Mouse (Mus musculus) MEL (cell line): ENCODE measurements around the gene Gm11939. TPM values are rescaled to one million over a fixed set of nuclear protein-coding genes. Genes with fewer than 3 reads are reported as not detected.

Source experiments
- DNase-seq: peaks from one replicate; pipeline ENCODE4 v3.0.0; 2011; ENCODE audit warnings: low read depth, low spot score
- H3K27ac ChIP-seq: 2 replicates; pipeline ENCODE4 v1.5.1; 2012; ENCODE audit warnings: low read depth, mild to moderate bottlenecking, control low read depth, low read length, moderate library complexity; ENCODE audit not compliant: control insufficient read depth
- H3K27me3 ChIP-seq, 2 experiments: fragments of 150-350 bp in 1 of 2; sonication (generic) in 1 of 2; 2 replicates each; pipeline ENCODE4 v1.6.1; 2012; ENCODE audit warnings: low read length in 2 of 2, mild to moderate bottlenecking in 2 of 2, improper control_type of control experiment in 1 of 2, moderate library complexity in 1 of 2; ENCODE audit not compliant: insufficient read depth in 2 of 2, control insufficient read depth in 1 of 2
- H3K36me3 ChIP-seq, 2 experiments: 2 replicates each; pipeline ENCODE4 v1.6.1; 2012 to 2014; ENCODE audit warnings: low read length in 2 of 2, improper control_type of control experiment in 1 of 2, inconsistent platforms in 1 of 2, mild to moderate bottlenecking in 1 of 2; ENCODE audit not compliant: insufficient read depth in 2 of 2, control insufficient read depth in 1 of 2
- H3K4me1 ChIP-seq, 2 experiments: fragments of 150-350 bp in 1 of 2; sonication (generic) in 1 of 2; 2 replicates each; pipeline ENCODE4 v1.6.1; 2012; ENCODE audit warnings: low read length in 2 of 2, improper control_type of control experiment in 1 of 2, mild to moderate bottlenecking in 1 of 2; ENCODE audit not compliant: insufficient read depth in 2 of 2, control insufficient read depth in 1 of 2
- H3K4me3 ChIP-seq, 2 experiments: fragments of 150-350 bp in 1 of 2; sonication (generic) in 1 of 2; 2 replicates each; pipeline ENCODE4 v1.5.1; 2012; ENCODE audit warnings: low read depth in 2 of 2, low read length in 2 of 2, mild to moderate bottlenecking in 2 of 2, moderate library complexity in 2 of 2, control low read depth in 1 of 2, improper control_type of control experiment in 1 of 2; ENCODE audit not compliant: control insufficient read depth in 1 of 2, insufficient read depth in 1 of 2
- H3K79me2 ChIP-seq: 2 replicates; pipeline ENCODE4 v1.6.1; 2012; ENCODE audit warnings: mild to moderate bottlenecking, low read length, moderate library complexity; ENCODE audit not compliant: control insufficient read depth, poor library complexity, insufficient read depth
- H3K9ac ChIP-seq: 2 replicates; pipeline ENCODE4 v1.6.1; 2012; ENCODE audit warnings: low read depth, mild to moderate bottlenecking, control low read depth, low read length, moderate library complexity; ENCODE audit not compliant: control insufficient read depth, poor library complexity, severe bottlenecking
- H3K9me3 ChIP-seq: fragments of 150-350 bp; sonication (generic); replicated peaks from 2 replicates; pipeline ENCODE4 v1.6.1; 2012; ENCODE audit warnings: mild to moderate bottlenecking, low read length, improper control_type of control experiment, moderate library complexity; ENCODE audit not compliant: insufficient read depth
- BHLHE40 ChIP-seq: IDR thresholded peaks from 2 replicates; pipeline ENCODE4 v1.6.1; 2012; ENCODE audit warnings: low read depth, mild to moderate bottlenecking, inconsistent platforms, low read length, improper control_type of control experiment, borderline replicate concordance
- CTCF ChIP-seq, 3 experiments: IDR thresholded peaks in 2 of 3; conservative IDR thresholded peaks in 1 of 3; 2 replicates each; pipeline ENCODE4 v1.5.1; 2011 to 2012; ENCODE audit warnings: low read length in 3 of 3, low read depth in 2 of 3, mild to moderate bottlenecking in 2 of 3, improper control_type of control experiment in 1 of 3, inconsistent platforms in 1 of 3, mixed read lengths in 1 of 3, moderate library complexity in 1 of 3; ENCODE audit not compliant: control insufficient read depth in 1 of 3, insufficient read depth in 1 of 3, poor library complexity in 1 of 3, severe bottlenecking in 1 of 3
- E2F4 ChIP-seq: IDR thresholded peaks from 2 replicates; pipeline ENCODE4 v1.6.1; 2011; ENCODE audit warnings: low read depth, low read length, improper control_type of control experiment, borderline replicate concordance
- GATA1 ChIP-seq: IDR thresholded peaks from 2 replicates; pipeline ENCODE4 v1.6.1; 2011; ENCODE audit warnings: low read depth, low read length, improper control_type of control experiment
- KAT2A ChIP-seq: conservative IDR thresholded peaks from 2 replicates; pipeline ENCODE4 v1.6.1; 2012; ENCODE audit warnings: low read depth, low read length, improper control_type of control experiment, inconsistent platforms
- MAFK ChIP-seq: IDR thresholded peaks from 2 replicates; pipeline ENCODE4 v1.6.1; 2011; ENCODE audit warnings: low read depth, mild to moderate bottlenecking, low read length, improper control_type of control experiment, borderline replicate concordance
- MYC ChIP-seq: IDR thresholded peaks from 2 replicates; pipeline ENCODE4 v1.6.1; 2011; ENCODE audit warnings: low read depth, mild to moderate bottlenecking, low read length, improper control_type of control experiment, moderate library complexity
- NELFE ChIP-seq: IDR thresholded peaks from 2 replicates; pipeline ENCODE4 v1.6.1; 2011; ENCODE audit warnings: low read depth, low read length, improper control_type of control experiment
- POLR2AphosphoS5 ChIP-seq: IDR thresholded peaks from 2 replicates; pipeline ENCODE4 v1.6.1; 2012; ENCODE audit warnings: low read depth, borderline replicate concordance, mild to moderate bottlenecking, inconsistent platforms, low read length, moderate library complexity, mixed read lengths
- RCOR1 ChIP-seq: IDR thresholded peaks from 2 replicates; pipeline ENCODE4 v1.6.1; 2012; ENCODE audit warnings: low read depth, mild to moderate bottlenecking, inconsistent platforms, low read length, improper control_type of control experiment
- SMC3 ChIP-seq: IDR thresholded peaks from 2 replicates; pipeline ENCODE4 v1.6.1; 2011; ENCODE audit warnings: low read depth, low read length, improper control_type of control experiment
- TAL1 ChIP-seq: IDR thresholded peaks from 2 replicates; pipeline ENCODE4 v1.6.1; 2012; ENCODE audit warnings: mild to moderate bottlenecking, inconsistent platforms, low read length, moderate library complexity, mixed read lengths
- TBP ChIP-seq: IDR thresholded peaks from 2 replicates; pipeline ENCODE4 v1.8.0; 2011; ENCODE audit warnings: low read depth, low read length, improper control_type of control experiment
- TCF12 ChIP-seq: IDR thresholded peaks from 2 replicates; pipeline ENCODE4 v1.6.1; 2014; ENCODE audit warnings: low read depth, mild to moderate bottlenecking, inconsistent platforms, low read length, improper control_type of control experiment, moderate library complexity
- UBTF ChIP-seq: IDR thresholded peaks from 2 replicates; pipeline ENCODE4 v1.6.1; 2012; ENCODE audit warnings: low read depth, mild to moderate bottlenecking, inconsistent platforms, low read length, improper control_type of control experiment, moderate library complexity, borderline replicate concordance; ENCODE audit not compliant: insufficient read depth
- USF1 ChIP-seq: IDR thresholded peaks from 2 replicates; pipeline ENCODE4 v1.6.1; 2014; ENCODE audit warnings: low read depth, mild to moderate bottlenecking, inconsistent platforms, low read length, improper control_type of control experiment, moderate library complexity
- ZC3H11A ChIP-seq: IDR thresholded peaks from 2 replicates; pipeline ENCODE4 v1.6.1; 2012; ENCODE audit warnings: low read depth, mild to moderate bottlenecking, inconsistent platforms, low read length, improper control_type of control experiment
- polyA plus RNA-seq, 2 experiments: library from polyadenylated mRNA; stranded (reverse) in 1 of 2; unstranded in 1 of 2; fragments of >175 nt in 1 of 2; fragments of >200 nt in 1 of 2; gene quantifications; 2 replicates each; pipeline versions ENCODE4 v1.2.1 to v1.2.4; 2012; ENCODE audit warnings: low replicate concordance in 2 of 2, low read depth in 1 of 2; ENCODE audit not compliant: insufficient read length in 2 of 2, insufficient read depth in 1 of 2, missing spikeins in 1 of 2
- total RNA-seq: library from RNA; depleted of rRNA; stranded (reverse); fragments of 300-350 nt; gene quantifications from 2 replicates; pipeline ENCODE4 v1.2.3, GENCODE M21; 2012; rRNA removed

Gm11939 gene
- total and polyA plus RNA-seq, 3 experiments, result not detected

DNA sequence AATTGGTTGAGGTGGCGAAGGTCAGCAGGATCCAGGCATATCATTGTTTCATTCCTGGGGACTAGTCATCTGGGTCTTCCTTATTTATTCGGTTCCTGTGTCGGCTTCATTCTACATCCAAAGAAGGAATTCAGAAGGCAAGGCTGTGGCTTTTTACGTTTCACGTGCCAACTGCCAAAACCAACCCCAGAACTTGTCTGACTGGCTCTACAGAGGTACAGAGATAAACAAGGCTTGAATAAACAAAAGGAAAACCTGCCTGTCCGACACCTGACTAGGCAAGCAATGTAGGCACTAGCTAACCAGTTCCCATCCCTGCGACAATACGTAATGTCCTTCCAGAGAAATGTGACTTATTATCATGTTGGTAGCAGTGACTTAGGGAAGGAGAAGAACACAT, 45.2 kb downstream of the Gm11939 start:
- Histone ChIP-seq H3K9ac (no peak overlapping the region), H3K36me3 (no peaks in the 10 kb centered on the region), H3K79me2 (no peaks in the 10 kb centered on the region), H3K27ac (no peak overlapping the region), H3K9me3 (no peaks in the 10 kb centered on the region), H3K27me3 (no peaks in the 10 kb centered on the region; a peak in 1 of 4 replicates), H3K4me3 (no peak overlapping the region), H3K4me1 (no peaks in the 10 kb centered on the region)
- no peak for TF ChIP-seq KAT2A
- no peak for TF ChIP-seq RCOR1
- no peak for TF ChIP-seq TCF12
- no peak for TF ChIP-seq CTCF (IDR thresholded peaks at IDR 0.05 in 2 of 3, conservative IDR thresholded peaks at IDR 0.05 in 1 of 3; ENCODE audit: control insufficient read depth in 1 of 3, insufficient read depth in 1 of 3, low read depth in 2 of 3, low read length in 3 of 3, poor library complexity in 1 of 3, severe bottlenecking in 1 of 3)
- TF ChIP-seq BHLHE40, result no peak
- TF ChIP-seq MAFK, result no peak
- no peak for TF ChIP-seq TBP
- no peak for TF ChIP-seq NELFE
- no peak for TF ChIP-seq GATA1
- no peak for TF ChIP-seq SMC3
- TF ChIP-seq UBTF, result no peak
- TF ChIP-seq E2F4, result no peak
- no peak for TF ChIP-seq MYC
- no peak for TF ChIP-seq USF1
- TF ChIP-seq POLR2AphosphoS5, result no peak
- no peak for TF ChIP-seq TAL1
- no peak for TF ChIP-seq ZC3H11A
- no peak for DNase-seq

Other genes starting within 250 kb of the Gm11939 start
Only the 30 nearest of the 35 such genes appear.
- gene Krt26, start 221.5 kb downstream of the Gm11939 start, total RNA-seq, result not detected in 2 replicates
- gene Krt26, start 221.5 kb downstream of the Gm11939 start, polyA plus RNA-seq, result not detected
- not detected in 2 replicates for gene Krt27, start 208.4 kb downstream of the Gm11939 start, total RNA-seq
- not detected for gene Krt27, start 208.4 kb downstream of the Gm11939 start, polyA plus RNA-seq
- not detected in 2 replicates for gene Krt28, start 184.6 kb downstream of the Gm11939 start, total RNA-seq
- gene Krt28, start 184.6 kb downstream of the Gm11939 start, polyA plus RNA-seq, result not detected
- gene Krt10, start 170.1 kb downstream of the Gm11939 start, total RNA-seq, result not detected in 2 replicates
- gene Krt10, start 170.1 kb downstream of the Gm11939 start, polyA plus RNA-seq, result not detected
- gene Krt12, start 137.2 kb downstream of the Gm11939 start, total RNA-seq, result not detected in 2 replicates
- under 1 TPM in 1 of 2 experiments, not detected in 1; 0.10 TPM for gene Krt12, start 137.2 kb downstream of the Gm11939 start, polyA plus RNA-seq
- gene Krt20, start 121.3 kb downstream of the Gm11939 start, total RNA-seq, result not detected in 2 replicates
- not detected for gene Krt20, start 121.3 kb downstream of the Gm11939 start, polyA plus RNA-seq
- not detected in 2 replicates for gene Krt23, start 66.3 kb downstream of the Gm11939 start, total RNA-seq
- not detected for gene Krt23, start 66.3 kb downstream of the Gm11939 start, polyA plus RNA-seq
- not detected in 2 replicates for gene Krt39, start 38.1 kb downstream of the Gm11939 start, total RNA-seq
- not detected for gene Krt39, start 38.1 kb downstream of the Gm11939 start, polyA plus RNA-seq
- not detected in 2 replicates for gene Krt40, start 16.3 kb downstream of the Gm11939 start, total RNA-seq
- not detected for gene Krt40, start 16.3 kb downstream of the Gm11939 start, polyA plus RNA-seq
- not detected in 2 replicates for gene Krtap3-3, start 8.6 kb downstream of the Gm11939 start, total RNA-seq
- gene Krtap3-3, start 8.6 kb downstream of the Gm11939 start, polyA plus RNA-seq, result not detected
- gene Krtap3-2, start 2.6 kb downstream of the Gm11939 start, total RNA-seq, result not detected in 2 replicates
- not detected for gene Krtap3-2, start 2.6 kb downstream of the Gm11939 start, polyA plus RNA-seq
- not detected in 2 replicates for gene Krtap3-1, start 7.2 kb upstream of the Gm11939 start, total RNA-seq
- gene Krtap3-1, start 7.2 kb upstream of the Gm11939 start, polyA plus RNA-seq, result not detected
- not detected in 2 replicates for gene Krtap1-5, start 21.6 kb upstream of the Gm11939 start, total RNA-seq
- not detected for gene Krtap1-5, start 21.6 kb upstream of the Gm11939 start, polyA plus RNA-seq
- not detected in 2 replicates for gene Krtap1-4, start 24.2 kb upstream of the Gm11939 start, total RNA-seq
- not detected for gene Krtap1-4, start 24.2 kb upstream of the Gm11939 start, polyA plus RNA-seq
- not detected in 2 replicates for gene Krtap1-3, start 31.9 kb upstream of the Gm11939 start, total RNA-seq
- gene Krtap1-3, start 31.9 kb upstream of the Gm11939 start, polyA plus RNA-seq, result not detected
- not detected in 2 replicates for gene Krtap9-3, start 38.6 kb upstream of the Gm11939 start, total RNA-seq
- gene Krtap9-3, start 38.6 kb upstream of the Gm11939 start, polyA plus RNA-seq, result not detected
- not detected in 2 replicates for gene Gm11938, start 43.8 kb upstream of the Gm11939 start, total RNA-seq
- gene Gm11938, start 43.8 kb upstream of the Gm11939 start, polyA plus RNA-seq, result not detected
- gene Gm11937, start 50.7 kb upstream of the Gm11939 start, total RNA-seq, result not detected in 2 replicates
- not detected for gene Gm11937, start 50.7 kb upstream of the Gm11939 start, polyA plus RNA-seq
- gene Krtap2-4, start 55.4 kb upstream of the Gm11939 start, total RNA-seq, result not detected in 2 replicates
- gene Krtap2-4, start 55.4 kb upstream of the Gm11939 start, polyA plus RNA-seq, result not detected
- gene Gm11562, start 61.0 kb upstream of the Gm11939 start, total RNA-seq, result not detected in 2 replicates
- not detected for gene Gm11562, start 61.0 kb upstream of the Gm11939 start, polyA plus RNA-seq
- gene Krtap4-1, start 68.8 kb upstream of the Gm11939 start, total RNA-seq, result not detected in 2 replicates
- gene Krtap4-1, start 68.8 kb upstream of the Gm11939 start, polyA plus RNA-seq, result not detected
- not detected in 2 replicates for gene Krtap4-2, start 75.6 kb upstream of the Gm11939 start, total RNA-seq
- gene Krtap4-2, start 75.6 kb upstream of the Gm11939 start, polyA plus RNA-seq, result not detected
- gene Krtap4-7, start 84.6 kb upstream of the Gm11939 start, total RNA-seq, result not detected in 2 replicates
- not detected for gene Krtap4-7, start 84.6 kb upstream of the Gm11939 start, polyA plus RNA-seq
- not detected in 2 replicates for gene Gm11555, start 90.8 kb upstream of the Gm11939 start, total RNA-seq
- not detected for gene Gm11555, start 90.8 kb upstream of the Gm11939 start, polyA plus RNA-seq
- not detected in 2 replicates for gene Gm11563, start 99.5 kb upstream of the Gm11939 start, total RNA-seq
- not detected for gene Gm11563, start 99.5 kb upstream of the Gm11939 start, polyA plus RNA-seq
- gene Krtap4-6, start 106.5 kb upstream of the Gm11939 start, total RNA-seq, result not detected in 2 replicates
- not detected for gene Krtap4-6, start 106.5 kb upstream of the Gm11939 start, polyA plus RNA-seq
- not detected in 2 replicates for gene Gm14190, start 131.3 kb upstream of the Gm11939 start, total RNA-seq
- not detected for gene Gm14190, start 131.3 kb upstream of the Gm11939 start, polyA plus RNA-seq
- not detected in 2 replicates for gene Gm14180, start 174.8 kb upstream of the Gm11939 start, total RNA-seq
- gene Gm14180, start 174.8 kb upstream of the Gm11939 start, polyA plus RNA-seq, result not detected
- gene Gm11595, start 213.4 kb upstream of the Gm11939 start, total RNA-seq, result not detected in 2 replicates
- not detected for gene Gm11595, start 213.4 kb upstream of the Gm11939 start, polyA plus RNA-seq
- gene Krtap4-8, start 221.2 kb upstream of the Gm11939 start, total RNA-seq, result not detected in 2 replicates
- not detected for gene Krtap4-8, start 221.2 kb upstream of the Gm11939 start, polyA plus RNA-seq